Comparison of ENCODE assay signal across 23 mouse cellular contexts in genomic region chr13:37676912-37677311, GRCm38 (mm10).
A peak's percentile ranks its signal among the peaks of the same experiment; 100 is the strongest.
DNase-seq lines count a peak whose midpoint lies in the region; ATAC-seq and TF ChIP-seq lines count a peak whose summit lies in the region.
"Had no signal": no experiment of that assay in that cellular context is flagged by ENCODE, and none has a peak within 500 bp of the region (broad histone marks: within the 10 kb centered on the region; RNA-seq: fewer than 3 reads in every experiment).

No protein-coding gene starts in this region.

- H3K4me3 ChIP-seq in heart, embryonic 10.5 days = no peak overlapping the region
- H3K4me3 ChIP-seq in liver, adult 2 months (ENCODE audit: insufficient read depth, low read depth, low read length) = no peak overlapping the region
- no peak overlapping the region for H3K4me3 ChIP-seq in liver, embryonic 11.5 days (ENCODE audit: low read depth, low read length)
- no peak overlapping the region for H3K4me3 ChIP-seq in C2C12 (ENCODE audit: insufficient read depth, poor library complexity, severe bottlenecking)
- H3K4me3 ChIP-seq: kidney, embryonic 15.5 days; limb, embryonic 13.5 days; neural tube, embryonic 13.5 days had no signal

- no peaks in the 10 kb centered on the region for H3K36me3 ChIP-seq in heart, embryonic 10.5 days
- H3K36me3 ChIP-seq in liver, adult 2 months (ENCODE audit: control insufficient read depth, insufficient read depth, low read length) = no peaks in the 10 kb centered on the region
- H3K36me3 ChIP-seq in liver, embryonic 11.5 days (ENCODE audit: control insufficient read depth, insufficient read depth, low read length) = no peaks in the 10 kb centered on the region
- no peaks in the 10 kb centered on the region for H3K36me3 ChIP-seq in C2C12 (ENCODE audit: control insufficient read depth, insufficient read depth)
- H3K36me3 ChIP-seq: kidney, embryonic 15.5 days; limb, embryonic 13.5 days; neural tube, embryonic 13.5 days had no signal

- H3ac ChIP-seq in C2C12 (ENCODE audit: control insufficient read depth, insufficient read length, low read depth) = no peak overlapping the region

- H3K4me2 ChIP-seq in liver, embryonic 11.5 days = no peak overlapping the region
- H3K4me2 ChIP-seq: kidney, embryonic 15.5 days; limb, embryonic 13.5 days; lung, embryonic 14.5 days; neural tube, embryonic 13.5 days had no signal

- no peaks in the 10 kb centered on the region for H3K27me3 ChIP-seq in heart, embryonic 10.5 days (ENCODE audit: insufficient read depth, poor library complexity, severe bottlenecking)
- no peaks in the 10 kb centered on the region for H3K27me3 ChIP-seq in liver, adult 2 months (ENCODE audit: control insufficient read depth, insufficient read depth, low read length)
- no peaks in the 10 kb centered on the region for H3K27me3 ChIP-seq in liver, embryonic 11.5 days (replicated peaks; ENCODE audit: control insufficient read depth, insufficient read depth, low read length)
- no peaks in the 10 kb centered on the region for H3K27me3 ChIP-seq in C2C12 (ENCODE audit: control insufficient read depth, insufficient read depth, insufficient read length)
- H3K27me3 ChIP-seq: kidney, embryonic 15.5 days; limb, embryonic 13.5 days; neural tube, embryonic 13.5 days had no signal

- no peak for TF ChIP-seq CTCF in liver, adult 2 months (IDR thresholded peaks at IDR 0.05; ENCODE audit: low read depth, low read length)
- no peak for TF ChIP-seq CTCF in C2C12 (IDR thresholded peaks at IDR 0.05; ENCODE audit: control insufficient read depth, insufficient read depth, insufficient read length)

- 55% methylated on average over 6 of the region's 6 CpGs for WGBS in heart, embryonic 10.5 days
- 66% methylated on average over 6 of the region's 6 CpGs for WGBS in liver, adult 2 months
- 64% methylated on average over 6 of the region's 6 CpGs for WGBS in liver, embryonic 11.5 days

- H3K27ac ChIP-seq in heart, embryonic 10.5 days = peak overlapping the region; percentile 64
- H3K27ac ChIP-seq in liver, adult 2 months (replicated peaks; ENCODE audit: insufficient read depth, low read depth, low read length) = no peak overlapping the region
- H3K27ac ChIP-seq in liver, embryonic 11.5 days (ENCODE audit: low read depth, low read length) = no peak overlapping the region
- H3K27ac ChIP-seq: hindbrain, postnatal 0 days; kidney, embryonic 15.5 days; limb, embryonic 13.5 days; neural tube, embryonic 13.5 days had no signal

- TF ChIP-seq POLR2A in liver, adult 2 months (IDR thresholded peaks at IDR 0.05; ENCODE audit: extremely low read depth, insufficient read depth, low read length) = no peak

- DNase-seq in heart, embryonic 10.5 days (ENCODE audit: low spot score) = no peak
- DNase-seq in heart, adult 18-20 months = no peak
- peak; percentile 70 for DNase-seq in liver, adult 2 months (ENCODE audit: extremely low read depth, low read depth, low spot score)
- no peak for DNase-seq in liver, embryonic 11.5 days (ENCODE audit: low spot score)
- DNase-seq in skeletal muscle tissue, adult 2 months (ENCODE audit: low read depth, low spot score) = peak; percentile 81
- no peak for DNase-seq in left cerebral cortex, adult 8-10 months (ENCODE audit: low spot score in 2 of 2)
- DNase-seq: adrenal gland, postnatal 25 days; cerebellum, adult 8-10 months; heart, postnatal 4 days; kidney, adult 11 months; kidney, postnatal 36 days; layer of hippocampus, postnatal 36 days; lung, embryonic 14.5 days; lung, postnatal 4 days; midbrain, embryonic 14.5 days; retina, postnatal 1 day; right cerebral cortex, postnatal 25 days had no signal

- ATAC-seq in liver, embryonic 11.5 days (replicated peaks; ENCODE audit: low FRiP score) = no peak
- ATAC-seq: forebrain, embryonic 16.5 days; hindbrain, postnatal 0 days had no signal

- H3K79me3 ChIP-seq in C2C12 (ENCODE audit: low read depth) = no peaks in the 10 kb centered on the region

- peaks cover 58% of the 10 kb centered on the region for H3K4me1 ChIP-seq in heart, embryonic 10.5 days
- H3K4me1 ChIP-seq in liver, adult 2 months (ENCODE audit: control insufficient read depth, insufficient read depth, low read length) = no peaks in the 10 kb centered on the region
- H3K4me1 ChIP-seq in liver, embryonic 11.5 days (replicated peaks; ENCODE audit: control insufficient read depth, insufficient read depth, low read length) = peaks cover 9% of the 10 kb centered on the region

- H3K79me2 ChIP-seq in liver, adult 2 months (ENCODE audit: control insufficient read depth, insufficient read depth, low read length) = no peaks in the 10 kb centered on the region
- no peaks in the 10 kb centered on the region for H3K79me2 ChIP-seq in C2C12 (ENCODE audit: control insufficient read depth, insufficient read depth)

- no peaks in the 10 kb centered on the region for H3K9me3 ChIP-seq in heart, embryonic 10.5 days
- H3K9me3 ChIP-seq in liver, embryonic 11.5 days (ENCODE audit: control insufficient read depth, low read length) = no peaks in the 10 kb centered on the region
- H3K9me3 ChIP-seq: kidney, embryonic 15.5 days; limb, embryonic 13.5 days; neural tube, embryonic 13.5 days had no signal

- H3K9ac ChIP-seq in liver, adult 2 months (ENCODE audit: low read depth, low read length) = no peak overlapping the region
- no peak overlapping the region for H3K9ac ChIP-seq in liver, embryonic 11.5 days (ENCODE audit: low read depth, low read length)
- H3K9ac ChIP-seq: kidney, embryonic 15.5 days; limb, embryonic 13.5 days; lung, embryonic 14.5 days; neural tube, embryonic 13.5 days had no signal

TF ChIP-seq in C2C12, 6 proteins besides CTCF, POLR2A, EP300 and RAD21:
- TF ChIP-seq MYOG (IDR thresholded peaks at IDR 0.05; ENCODE audit: control insufficient read depth, extremely low read depth, insufficient read length) (no peak), CEBPB (IDR thresholded peaks at IDR 0.05; ENCODE audit: low read depth) (peak; percentile 73), MYOD1 (IDR thresholded peaks at IDR 0.05; ENCODE audit: control insufficient read depth, insufficient read length, low read depth) (no peak), MAX (IDR thresholded peaks at IDR 0.05) (no peak)

Comparison
In these comparisons a context has a peak if more than half of its experiments do, and no peak if none do; other contexts are left out.
1. DNase-seq: peak in liver, adult 2 months (single experiment) and skeletal muscle tissue, adult 2 months (single experiment); none in heart, embryonic 10.5 days (single experiment), heart, adult 18-20 months (0 of 2), liver, embryonic 11.5 days (single experiment) and left cerebral cortex, adult 8-10 months (0 of 2).